Mouse (Mus musculus): ENCODE results near the gene Pdgfd.
"Not testable (repeated sequence)": the region's sequence is repeated elsewhere in the genome, so short reads cannot be mapped to it uniquely, and the experiment has no call there.

The Pdgfd gene

GRCm38 (mm10) chr9:6168391-6169037, at the start of gene Pdgfd:
Gene Pdgfd (plus strand): TSS chr9:6168584.
- DNase-seq (ENCODE audit: extremely low read depth, low read depth, low spot score): no peak

- DNase-seq (ENCODE audit: extremely low read depth, low read depth, low spot score): no peak
These were observed 651 bp downstream of the Pdgfd start for GRCm38 (mm10) chr9:6169038-6169431.

GRCm38 (mm10) chr9:6170962-6171361, 2.6 kb downstream of the Pdgfd start:
- DNase-seq (ENCODE audit: extremely low read depth, low read depth, low spot score): no peak

- DNase-seq (ENCODE audit: extremely low read depth, low read depth, low spot score): no peak
These were observed 4.9 kb downstream of the Pdgfd start for GRCm38 (mm10) chr9:6173276-6173675.

GRCm38 (mm10) chr9:6175731-6176130, 7.3 kb downstream of the Pdgfd start:
- no peak for DNase-seq (ENCODE audit: extremely low read depth, low read depth, low spot score)

GRCm38 (mm10) chr9:6182307-6182923, 14.0 kb downstream of the Pdgfd start:
- DNase-seq (ENCODE audit: extremely low read depth, low read depth, low spot score): no peak

- no peak for DNase-seq (ENCODE audit: extremely low read depth, low read depth, low spot score)
These were observed 19.6 kb downstream of the Pdgfd start for GRCm38 (mm10) chr9:6187955-6188354.

DNA sequence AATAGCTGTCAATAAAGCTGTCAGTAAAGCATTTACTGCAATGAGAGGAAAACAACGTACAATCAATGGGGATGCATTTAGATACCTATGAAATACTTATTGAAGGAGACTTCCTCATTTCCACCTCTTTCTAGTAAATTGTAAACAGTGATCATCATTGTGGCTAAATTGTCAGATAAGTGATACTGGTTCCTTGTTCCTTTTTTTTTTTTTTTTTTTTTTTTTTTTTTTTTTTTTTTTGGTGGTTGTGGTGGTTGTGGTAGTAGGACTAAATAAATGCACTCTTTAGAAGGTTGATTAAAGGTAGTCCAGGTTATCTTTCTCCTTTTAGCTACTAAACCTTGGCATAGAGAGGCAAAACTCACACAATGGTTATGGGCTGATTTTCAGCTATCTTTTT, 25.0 kb downstream of the Pdgfd start:
- DNase-seq (ENCODE audit: extremely low read depth, low read depth, low spot score): no peak

- DNase-seq (ENCODE audit: extremely low read depth, low read depth, low spot score): no peak
These were observed 44.5 kb downstream of the Pdgfd start for GRCm38 (mm10) chr9:6212862-6213261.

DNA sequence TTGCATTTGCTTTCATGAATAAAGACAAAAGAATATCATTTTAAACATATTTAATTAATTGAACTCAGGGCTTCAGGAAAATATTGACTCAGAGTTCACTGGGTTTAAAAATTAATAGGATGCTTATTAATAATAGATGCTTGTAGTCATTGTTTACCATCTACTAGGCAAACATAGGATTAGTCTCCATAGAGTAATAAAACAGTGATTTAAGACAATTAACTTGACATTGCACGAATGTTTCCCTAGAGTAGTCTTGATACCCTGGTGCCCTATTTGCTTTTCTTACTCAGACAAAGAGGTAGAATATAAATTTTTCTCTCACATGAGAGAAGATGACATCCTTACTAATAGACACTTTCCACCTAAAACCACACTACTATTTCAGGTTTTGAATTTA, 49.1 kb downstream of the Pdgfd start:
- no peak for DNase-seq (ENCODE audit: extremely low read depth, low read depth, low spot score)

DNA sequence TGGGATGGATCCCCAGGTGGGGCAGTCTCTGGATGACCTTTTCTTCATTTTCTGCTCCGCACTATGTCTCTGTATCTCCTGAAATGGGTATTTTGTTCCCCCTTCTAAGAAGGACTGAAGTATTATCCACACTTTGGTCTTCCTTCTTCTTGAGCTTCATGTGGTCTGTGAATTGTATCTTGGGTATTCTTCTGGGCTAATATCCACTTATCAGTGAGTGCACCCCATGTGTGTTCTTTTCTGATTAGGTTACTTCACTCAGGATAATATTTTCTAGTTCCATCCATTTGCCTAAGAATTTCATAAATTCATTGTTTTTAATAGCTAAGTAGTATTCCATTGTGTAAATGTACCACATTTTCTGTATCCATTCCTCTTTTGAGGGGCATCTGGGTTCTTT, 67.6 kb downstream of the Pdgfd start:
- DNase-seq (ENCODE audit: extremely low read depth, low read depth, low spot score): not testable (repeated sequence)

- no peak for DNase-seq (ENCODE audit: extremely low read depth, low read depth, low spot score)
These were observed 81.9 kb downstream of the Pdgfd start for GRCm38 (mm10) chr9:6250320-6250719.

GRCm38 (mm10) chr9:6251990-6252389, 83.6 kb downstream of the Pdgfd start:
- DNase-seq (ENCODE audit: extremely low read depth, low read depth, low spot score): no peak

- DNase-seq (ENCODE audit: extremely low read depth, low read depth, low spot score): no peak
These were observed 88.7 kb downstream of the Pdgfd start for GRCm38 (mm10) chr9:6257072-6257471.

- DNase-seq (ENCODE audit: extremely low read depth, low read depth, low spot score): peak; percentile 25
These were observed 96.4 kb downstream of the Pdgfd start for GRCm38 (mm10) chr9:6264820-6265219.

DNA sequence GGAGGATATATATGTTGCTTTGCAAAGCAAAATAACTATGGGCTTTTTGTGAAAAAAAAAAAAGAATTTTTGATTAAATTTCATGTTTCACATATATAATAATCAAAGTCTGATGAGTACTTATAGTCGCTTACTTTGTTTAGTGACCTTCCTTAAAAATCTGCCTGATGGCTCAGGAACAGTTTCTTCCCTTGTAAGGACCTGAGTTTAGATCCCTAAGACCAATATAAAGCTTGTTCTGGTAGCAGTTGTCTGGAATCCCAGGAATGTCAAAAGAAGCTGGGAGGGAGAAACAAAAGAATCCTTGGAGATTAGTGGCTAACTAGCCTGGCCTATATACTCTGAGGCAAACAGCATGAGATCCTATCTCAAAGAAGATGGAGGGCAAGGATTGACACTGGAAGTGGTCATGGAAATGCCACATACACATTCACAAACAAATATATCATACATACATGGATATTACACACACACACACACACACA, 101.5 kb downstream of the Pdgfd start, which contains the start of gene Ddi1:
TSS of gene Ddi1 (minus strand) at position 51 of the 485 bp plus-strand sequence.
- no peak for DNase-seq (ENCODE audit: extremely low read depth, low read depth, low spot score)

- no peak for DNase-seq (ENCODE audit: extremely low read depth, low read depth, low spot score)
These were observed 108.0 kb downstream of the Pdgfd start for GRCm38 (mm10) chr9:6276395-6276794.

GRCm38 (mm10) chr9:6277526-6277925, 109.1 kb downstream of the Pdgfd start:
- no peak for DNase-seq (ENCODE audit: extremely low read depth, low read depth, low spot score)

DNA sequence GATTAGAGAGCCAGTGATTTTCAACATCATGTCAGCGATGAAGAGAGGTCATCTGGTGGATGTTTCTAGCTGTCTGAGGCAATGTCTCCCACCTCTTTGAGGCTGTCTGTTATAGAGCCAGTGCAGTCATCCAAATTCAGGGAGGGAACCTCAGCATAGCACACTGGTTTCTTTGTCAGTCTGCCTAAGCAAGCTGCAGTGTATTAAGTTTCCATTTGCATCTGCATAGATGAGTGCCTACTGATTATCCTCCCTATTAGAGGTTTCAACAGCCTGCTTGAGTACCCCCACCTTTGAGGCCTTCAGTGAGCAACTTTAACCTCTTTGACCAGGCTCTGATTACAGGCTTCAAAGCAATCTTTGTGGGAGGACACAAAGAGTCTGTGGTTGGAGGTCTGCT, 118.4 kb downstream of the Pdgfd start:
- DNase-seq (ENCODE audit: extremely low read depth, low read depth, low spot score): no peak

DNA sequence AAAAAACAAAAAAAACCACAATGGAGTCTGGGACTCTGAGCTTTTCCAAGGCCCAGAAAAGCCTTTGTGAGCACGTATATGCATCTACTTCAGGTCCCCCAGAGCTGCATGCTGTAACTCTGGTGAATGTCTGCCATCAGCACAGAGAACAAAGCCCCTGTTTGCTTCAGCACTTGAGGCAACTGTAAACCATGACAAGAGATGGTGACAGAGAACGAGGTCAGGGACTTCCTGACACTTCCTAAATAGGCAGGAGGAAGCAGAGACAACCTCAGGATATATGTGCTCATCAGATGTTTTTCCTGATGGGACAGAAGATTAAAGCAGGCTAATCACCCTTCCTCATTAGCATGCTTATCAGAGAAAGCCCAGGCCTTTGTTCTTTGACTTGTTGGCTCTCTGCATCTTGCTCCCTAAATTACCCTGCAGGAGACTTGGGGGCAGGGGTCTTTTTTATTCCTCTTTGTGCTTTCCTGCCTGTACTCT, 120.9 kb downstream of the Pdgfd start:
- DNase-seq (ENCODE audit: extremely low read depth, low read depth, low spot score): no peak

- peak; percentile 8 for DNase-seq (ENCODE audit: extremely low read depth, low read depth, low spot score)
These were observed 130.2 kb downstream of the Pdgfd start for GRCm38 (mm10) chr9:6298547-6298946.

DNA sequence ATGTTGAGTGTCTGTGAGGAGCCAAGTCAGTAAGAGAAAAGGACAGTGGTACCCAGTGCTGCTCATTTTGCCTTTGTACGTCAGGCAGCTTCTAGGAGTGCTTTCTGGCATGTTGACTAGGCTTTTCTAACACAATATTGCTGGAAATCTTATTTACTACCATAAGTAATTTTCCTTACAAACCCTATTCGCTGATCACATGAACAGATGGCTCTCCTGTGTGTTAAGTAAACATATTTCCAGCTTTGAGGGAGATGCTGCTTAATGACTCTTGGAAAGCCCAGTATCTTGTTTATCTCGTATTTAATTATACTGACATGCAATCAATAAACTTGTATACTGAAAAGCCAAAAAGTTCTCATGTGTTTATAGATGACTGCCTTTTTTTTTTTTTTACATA, 133.7 kb downstream of the Pdgfd start:
- no peak for DNase-seq (ENCODE audit: extremely low read depth, low read depth, low spot score)
